Mouse (Mus musculus) ES-Bruce4 (cell line): Measurements from ENCODE around the gene Arl5a.

ENCODE experiments used
- CTCF ChIP-seq: IDR thresholded peaks from one replicate; pipeline ENCODE4 v1.8.1; 2011; ENCODE audit warnings: low read depth, low read length
- EP300 ChIP-seq: IDR thresholded peaks from 2 replicates; pipeline ENCODE4 v1.6.1; 2011; ENCODE audit warnings: low read depth, low read length; ENCODE audit not compliant: insufficient read depth
- POLR2A ChIP-seq: IDR thresholded peaks from one replicate; pipeline ENCODE4 v1.8.1; 2011; ENCODE audit warnings: low read length; ENCODE audit not compliant: insufficient read depth

GRCm38 (mm10) chr2:52369622-52370021, 55.1 kb downstream of the Arl5a start:
- TF ChIP-seq CTCF = no peak
- no peak for TF ChIP-seq EP300
- no peak for TF ChIP-seq POLR2A
